Mouse (Mus musculus): Measurements from ENCODE around the gene Klf3. TPM values are rescaled to one million over a fixed set of nuclear protein-coding genes. Genes with fewer than 3 reads are reported as not detected.

Gene Klf3
- polyA plus RNA-seq, 1 experiment from 2014 or later: 63.7 TPM

- peak overlapping the region; percentile 59; the same call in 1 of the 2 replicates for H3K9ac ChIP-seq (ENCODE audit: low read length)
- H3K4me3 ChIP-seq (replicated peaks; ENCODE audit: low read length): peak overlapping the region; percentile 21
- peaks cover 6% of the 10 kb centered on the region; the same call in 1 of the 2 replicates for H3K36me3 ChIP-seq (ENCODE audit: control insufficient read depth, insufficient read depth, low read length)
- peaks cover 59% of the 10 kb centered on the region for H3K4me1 ChIP-seq (ENCODE audit: control insufficient read depth, insufficient read depth, low read length)
- peak overlapping the region; percentile 54 for H3K4me2 ChIP-seq (ENCODE audit: low read depth, low read length)
- no peaks in the 10 kb centered on the region for H3K27me3 ChIP-seq (ENCODE audit: control insufficient read depth, insufficient read depth, low read length)
- H3K9me3 ChIP-seq (replicated peaks; ENCODE audit: control insufficient read depth, low read length): no peaks in the 10 kb centered on the region
- 39% methylated on average over 3 of the region's 3 CpGs for WGBS
- no peak for ATAC-seq (ENCODE audit: insufficient read depth, low FRiP score)
- peak overlapping the region; percentile 65 for H3K27ac ChIP-seq (ENCODE audit: low read length)
Observed at GRCm38 (mm10) chr5:64807159-64807558, 4.0 kb downstream of the Klf3 start.

- peaks cover 63% of the 10 kb centered on the region for H3K4me1 ChIP-seq (ENCODE audit: control insufficient read depth, insufficient read depth, low read length)
- peak overlapping the region; percentile 30 for H3K4me3 ChIP-seq (replicated peaks; ENCODE audit: low read length)
- peak overlapping the region; percentile 70 for H3K9ac ChIP-seq (ENCODE audit: low read length)
- H3K4me2 ChIP-seq (ENCODE audit: low read depth, low read length): peak overlapping the region; percentile 54
- peaks cover 6% of the 10 kb centered on the region; the same call in 1 of the 2 replicates for H3K36me3 ChIP-seq (ENCODE audit: control insufficient read depth, insufficient read depth, low read length)
- 38% methylated on average over 4 of the region's 4 CpGs for WGBS
- ATAC-seq (ENCODE audit: insufficient read depth, low FRiP score): no peak
- H3K27ac ChIP-seq (ENCODE audit: low read length): peak overlapping the region; percentile 91
- no peaks in the 10 kb centered on the region for H3K27me3 ChIP-seq (ENCODE audit: control insufficient read depth, insufficient read depth, low read length)
- H3K9me3 ChIP-seq (replicated peaks; ENCODE audit: control insufficient read depth, low read length): no peaks in the 10 kb centered on the region
Observed at GRCm38 (mm10) chr5:64807603-64808002, 4.4 kb downstream of the Klf3 start.

GRCm38 (mm10) chr5:64808106-64809010 lies 5.2 kb downstream of the Klf3 start:
- H3K27me3 ChIP-seq (ENCODE audit: control insufficient read depth, insufficient read depth, low read length): no peaks in the 10 kb centered on the region
- peaks cover 69% of the 10 kb centered on the region for H3K4me1 ChIP-seq (ENCODE audit: control insufficient read depth, insufficient read depth, low read length)
- H3K27ac ChIP-seq (ENCODE audit: low read length): peak overlapping the region; percentile 91
- H3K9me3 ChIP-seq (replicated peaks; ENCODE audit: control insufficient read depth, low read length): no peaks in the 10 kb centered on the region
- H3K4me3 ChIP-seq (replicated peaks; ENCODE audit: low read length): peak overlapping the region; percentile 30
- ATAC-seq (ENCODE audit: insufficient read depth, low FRiP score): no peak
- peaks cover 6% of the 10 kb centered on the region; the same call in 1 of the 2 replicates for H3K36me3 ChIP-seq (ENCODE audit: control insufficient read depth, insufficient read depth, low read length)
- WGBS: 50% methylated on average over 24 of the region's 24 CpGs
- H3K9ac ChIP-seq (ENCODE audit: low read length): peak overlapping the region; percentile 70
- peak overlapping the region; percentile 54 for H3K4me2 ChIP-seq (ENCODE audit: low read depth, low read length)

- WGBS: 60% methylated on average over 7 of the region's 7 CpGs
- no peaks in the 10 kb centered on the region for H3K9me3 ChIP-seq (replicated peaks; ENCODE audit: control insufficient read depth, low read length)
- no peaks in the 10 kb centered on the region for H3K27me3 ChIP-seq (ENCODE audit: control insufficient read depth, insufficient read depth, low read length)
- peaks cover 76% of the 10 kb centered on the region for H3K4me1 ChIP-seq (ENCODE audit: control insufficient read depth, insufficient read depth, low read length)
- peak overlapping the region; percentile 70 for H3K9ac ChIP-seq (ENCODE audit: low read length)
- H3K27ac ChIP-seq (ENCODE audit: low read length): peak overlapping the region; percentile 91
- H3K4me2 ChIP-seq (ENCODE audit: low read depth, low read length): peak overlapping the region; percentile 54; the same call in 1 of the 2 replicates
- H3K4me3 ChIP-seq (replicated peaks; ENCODE audit: low read length): peak overlapping the region; percentile 38; the same call in 1 of the 2 replicates
- peaks cover 6% of the 10 kb centered on the region; the same call in 1 of the 2 replicates for H3K36me3 ChIP-seq (ENCODE audit: control insufficient read depth, insufficient read depth, low read length)
- ATAC-seq (ENCODE audit: insufficient read depth, low FRiP score): no peak
Observed at GRCm38 (mm10) chr5:64809257-64809656, 6.1 kb downstream of the Klf3 start.

GRCm38 (mm10) chr5:64809864-64810263 lies 6.7 kb downstream of the Klf3 start:
- H3K4me1 ChIP-seq (ENCODE audit: control insufficient read depth, insufficient read depth, low read length): peaks cover 81% of the 10 kb centered on the region

GRCm38 (mm10) chr5:64810860-64811499 lies 7.8 kb downstream of the Klf3 start:
- H3K36me3 ChIP-seq (ENCODE audit: control insufficient read depth, insufficient read depth, low read length): peaks cover 6% of the 10 kb centered on the region; the same call in 1 of the 2 replicates
- peak overlapping the region; percentile 91 for H3K27ac ChIP-seq (ENCODE audit: low read length)
- H3K4me2 ChIP-seq (ENCODE audit: low read depth, low read length): peak overlapping the region; percentile 54
- H3K9me3 ChIP-seq (replicated peaks; ENCODE audit: control insufficient read depth, low read length): no peaks in the 10 kb centered on the region
- peaks cover 87% of the 10 kb centered on the region for H3K4me1 ChIP-seq (ENCODE audit: control insufficient read depth, insufficient read depth, low read length)
- ATAC-seq (ENCODE audit: insufficient read depth, low FRiP score): peak; percentile 37; the same call in 1 of the 2 replicates
- H3K27me3 ChIP-seq (ENCODE audit: control insufficient read depth, insufficient read depth, low read length): no peaks in the 10 kb centered on the region
- 6% methylated on average over 9 of the region's 9 CpGs for WGBS
- peak overlapping the region; percentile 68 for H3K9ac ChIP-seq (ENCODE audit: low read length)
- H3K4me3 ChIP-seq (replicated peaks; ENCODE audit: low read length): peak overlapping the region; percentile 38

More at GRCm38 (mm10) chr5:64809864-64810263, 6.7 kb downstream of the Klf3 start:
- Histone ChIP-seq H3K9me3 (replicated peaks; ENCODE audit: control insufficient read depth, low read length) (no peaks in the 10 kb centered on the region), H3K4me3 (replicated peaks; ENCODE audit: low read length) (peak overlapping the region; percentile 38), H3K4me2 (ENCODE audit: low read depth, low read length) (peak overlapping the region; percentile 54), H3K27ac (ENCODE audit: low read length) (peak overlapping the region; percentile 91), H3K9ac (ENCODE audit: low read length) (peak overlapping the region; percentile 68), H3K36me3 (ENCODE audit: control insufficient read depth, insufficient read depth, low read length) (peaks cover 6% of the 10 kb centered on the region; the same call in 1 of the 2 replicates), H3K27me3 (ENCODE audit: control insufficient read depth, insufficient read depth, low read length) (no peaks in the 10 kb centered on the region)
- ATAC-seq (ENCODE audit: insufficient read depth, low FRiP score): no peak
- 65% methylated on average over 11 of the region's 11 CpGs for WGBS

GRCm38 (mm10) chr5:64811500-64812123 lies 8.4 kb downstream of the Klf3 start:
- peak overlapping the region; percentile 54 for H3K4me2 ChIP-seq (ENCODE audit: low read depth, low read length)
- H3K4me1 ChIP-seq (ENCODE audit: control insufficient read depth, insufficient read depth, low read length): peaks cover 87% of the 10 kb centered on the region
- no peaks in the 10 kb centered on the region for H3K27me3 ChIP-seq (ENCODE audit: control insufficient read depth, insufficient read depth, low read length)
- peak overlapping the region; percentile 68 for H3K9ac ChIP-seq (ENCODE audit: low read length)
- peak; percentile 87 for ATAC-seq (ENCODE audit: insufficient read depth, low FRiP score)
- WGBS: 4% methylated on average over 14 of the region's 14 CpGs
- H3K4me3 ChIP-seq (replicated peaks; ENCODE audit: low read length): peak overlapping the region; percentile 38
- H3K9me3 ChIP-seq (replicated peaks; ENCODE audit: control insufficient read depth, low read length): no peaks in the 10 kb centered on the region
- peak overlapping the region; percentile 91 for H3K27ac ChIP-seq (ENCODE audit: low read length)
- H3K36me3 ChIP-seq (ENCODE audit: control insufficient read depth, insufficient read depth, low read length): peaks cover 6% of the 10 kb centered on the region; the same call in 1 of the 2 replicates

- Histone ChIP-seq H3K27me3 (ENCODE audit: control insufficient read depth, insufficient read depth, low read length) (no peaks in the 10 kb centered on the region), H3K4me3 (replicated peaks; ENCODE audit: low read length) (peak overlapping the region; percentile 38), H3K27ac (ENCODE audit: low read length) (peak overlapping the region; percentile 91), H3K9ac (ENCODE audit: low read length) (peak overlapping the region; percentile 68), H3K9me3 (replicated peaks; ENCODE audit: control insufficient read depth, low read length) (no peaks in the 10 kb centered on the region), H3K4me1 (ENCODE audit: control insufficient read depth, insufficient read depth, low read length) (peaks cover 91% of the 10 kb centered on the region), H3K4me2 (ENCODE audit: low read depth, low read length) (peak overlapping the region; percentile 54), H3K36me3 (ENCODE audit: control insufficient read depth, insufficient read depth, low read length) (peaks cover 6% of the 10 kb centered on the region; the same call in 1 of the 2 replicates)
- WGBS: 12% methylated on average over 22 of the region's 22 CpGs
- ATAC-seq (ENCODE audit: insufficient read depth, low FRiP score): peak; percentile 32; the same call in 1 of the 2 replicates
Observed at GRCm38 (mm10) chr5:64812124-64812982, 9.2 kb downstream of the Klf3 start.
